Mouse (Mus musculus): ENCODE measurements around the gene Faap20.

- TF ChIP-seq TCF12 (IDR thresholded peaks at IDR 0.05; ENCODE audit: low read depth, low read length) (no peak), MEF2A (IDR thresholded peaks at IDR 0.05; ENCODE audit: borderline replicate concordance, low read depth, low read length) (no peak), CTCF (conservative IDR thresholded peaks at IDR 0.05 in 1 of 2, IDR thresholded peaks at IDR 0.05 in 1 of 2; ENCODE audit: low read depth in 2 of 2, low read length in 2 of 2) (no peak), SIN3A (IDR thresholded peaks at IDR 0.05; ENCODE audit: low read length) (no peak), ZMIZ1 (IDR thresholded peaks at IDR 0.05; ENCODE audit: low read depth, low read length) (no peak), ETS1 (conservative IDR thresholded peaks at IDR 0.05; ENCODE audit: low read depth, low read length) (no peak), E2F4 (IDR thresholded peaks at IDR 0.05; ENCODE audit: insufficient replicate concordance, low read depth, low read length) (no peak), EP300 (IDR thresholded peaks at IDR 0.05; ENCODE audit: low read length) (no peak), CHD2 (IDR thresholded peaks at IDR 0.05; ENCODE audit: low read length) (no peak), CHD1 (IDR thresholded peaks at IDR 0.05; ENCODE audit: low read depth, low read length) (no peak)
Measured at GRCm38 (mm10) chr4:155207841-155208240, 41.8 kb upstream of the Faap20 start.
